Mouse (Mus musculus) small intestine, adult 2 months (tissue): Measurements from ENCODE around the gene Rtn3.

Experiments
- CTCF ChIP-seq: fragments of 200-500 bp; IDR thresholded peaks from 2 replicates; pipeline ENCODE4 v1.5.1; 2012; ENCODE audit warnings: low read depth, mild to moderate bottlenecking, control low read depth, inconsistent platforms, low read length, moderate library complexity, mixed read lengths; ENCODE audit not compliant: insufficient replicate concordance, insufficient read length; ENCODE audit errors: extremely low read depth
- POLR2A ChIP-seq: fragments of 200-500 bp; IDR thresholded peaks from 2 replicates; pipeline ENCODE4 v1.6.1; 2012; ENCODE audit warnings: low read depth, mild to moderate bottlenecking, control low read depth, inconsistent platforms, low read length, moderate library complexity

- TF ChIP-seq CTCF (no peak), POLR2A (no peak)
These were observed 59.0 kb downstream of the Rtn3 start for GRCm38 (mm10) chr19:7424131-7424530.
